In genomic region chr17:34495156-34495555, GRCm38 (mm10) we compare ENCODE assay signal across 7 mouse cellular contexts. TPM values are rescaled to one million over a fixed set of nuclear protein-coding genes. Genes with fewer than 3 reads are reported as not detected.
"Had no signal": no experiment of that assay in that cellular context is flagged by ENCODE, and none has a peak within 500 bp of the region (broad histone marks: within the 10 kb centered on the region; RNA-seq: fewer than 3 reads in every experiment).

No protein-coding gene starts in this region.

RNA-seq across cellular contexts. Expression of gene Btnl4, which starts 18.0 kb away (rescaled TPM):
- polyA plus RNA-seq: neural tube, embryonic 12.5 days; neural tube, embryonic 13.5 days; neural tube, embryonic 14.5 days; neural tube, embryonic 15.5 days; stomach, embryonic 14.5 days; urinary bladder, adult 2 months had no signal

RNA-seq across cellular contexts. Expression of gene Btnl6, which starts 22.0 kb away (rescaled TPM):
- polyA plus RNA-seq: neural tube, embryonic 12.5 days; neural tube, embryonic 13.5 days; neural tube, embryonic 14.5 days; neural tube, embryonic 15.5 days; stomach, embryonic 14.5 days; testis, adult 2 months; urinary bladder, adult 2 months had no signal
